Mouse (Mus musculus): ENCODE results near the gene Dis3. TPM values are rescaled to one million over a fixed set of nuclear protein-coding genes. Genes with fewer than 3 reads are reported as not detected.
"Not testable (repeated sequence)": the region's sequence is repeated elsewhere in the genome, so short reads cannot be mapped to it uniquely, and the experiment has no call there.

Gene Dis3
- total RNA-seq, 2 experiments from 2014 or later: 36.5 to 38.0 TPM

GRCm38 (mm10) chr14:99071146-99071545 is 28.4 kb downstream of the Dis3 start:
- DNase-seq (ENCODE audit: low spot score in 2 of 2): no peak

- DNase-seq (ENCODE audit: low spot score in 2 of 2): no peak
Measured at GRCm38 (mm10) chr14:99063091-99063490, 36.5 kb downstream of the Dis3 start.

GRCm38 (mm10) chr14:99060616-99061015 is 39.0 kb downstream of the Dis3 start:
- no peak for DNase-seq (ENCODE audit: low spot score in 2 of 2)

GRCm38 (mm10) chr14:99058959-99059586 is 40.5 kb downstream of the Dis3 start:
- DNase-seq (ENCODE audit: low spot score in 2 of 2): no peak

- no peak for DNase-seq (ENCODE audit: low spot score in 2 of 2)
Measured at GRCm38 (mm10) chr14:99046782-99047181, 52.8 kb downstream of the Dis3 start.

GRCm38 (mm10) chr14:99046031-99046781 is 53.4 kb downstream of the Dis3 start, which contains the start of the genes Mzt1 and Bora:
TSS of gene Mzt1 (minus strand) at chr14:99046134.
TSS of gene Bora (plus strand) at chr14:99046222.
- peak; percentile 77 to 84 for DNase-seq (ENCODE audit: low spot score in 2 of 2)

- no peak for DNase-seq (ENCODE audit: low spot score in 2 of 2)
Measured at GRCm38 (mm10) chr14:99045378-99046030, 54.1 kb downstream of the Dis3 start.

- no peak for DNase-seq (ENCODE audit: low spot score in 2 of 2)
Measured at GRCm38 (mm10) chr14:99044718-99045117, 54.9 kb downstream of the Dis3 start.

GRCm38 (mm10) chr14:99044096-99044495 is 55.5 kb downstream of the Dis3 start:
- DNase-seq (ENCODE audit: low spot score in 2 of 2): no peak

GRCm38 (mm10) chr14:99043499-99043898 is 56.1 kb downstream of the Dis3 start:
- no peak for DNase-seq (ENCODE audit: low spot score in 2 of 2)

- no peak for DNase-seq (ENCODE audit: low spot score in 2 of 2)
Measured at GRCm38 (mm10) chr14:99041416-99041815, 58.2 kb downstream of the Dis3 start.

- DNase-seq (ENCODE audit: low spot score in 2 of 2): not testable (repeated sequence)
Measured at GRCm38 (mm10) chr14:99039308-99039707, 60.3 kb downstream of the Dis3 start.

GRCm38 (mm10) chr14:99037703-99038102 is 61.9 kb downstream of the Dis3 start:
- DNase-seq (ENCODE audit: low spot score in 2 of 2): no peak

- DNase-seq (ENCODE audit: low spot score in 2 of 2): no peak
Measured at GRCm38 (mm10) chr14:99036039-99036438, 63.5 kb downstream of the Dis3 start.

GRCm38 (mm10) chr14:99034851-99035250 is 64.7 kb downstream of the Dis3 start:
- DNase-seq (ENCODE audit: low spot score in 2 of 2): not testable (repeated sequence)

- no peak for DNase-seq (ENCODE audit: low spot score in 2 of 2)
Measured at GRCm38 (mm10) chr14:99032596-99032995, 67.0 kb downstream of the Dis3 start.

GRCm38 (mm10) chr14:99031337-99031873 is 68.2 kb downstream of the Dis3 start:
- no peak for DNase-seq (ENCODE audit: low spot score in 2 of 2)

GRCm38 (mm10) chr14:99029987-99030386 is 69.6 kb downstream of the Dis3 start:
- no peak for DNase-seq (ENCODE audit: low spot score in 2 of 2)
